Mouse (Mus musculus) bone marrow macrophage, adult 2 months (primary cell): ENCODE results near the gene Vipr1. TPM values are rescaled to one million over a fixed set of nuclear protein-coding genes. Genes with fewer than 3 reads are reported as not detected.

Source experiments
- H3K27ac ChIP-seq: 2 replicates; pipeline ENCODE4 v1.5.1; 2012; ENCODE audit warnings: low read depth, low read length; ENCODE audit not compliant: insufficient read depth
- H3K4me1 ChIP-seq: 2 replicates; pipeline ENCODE4 v1.6.1; 2012; ENCODE audit warnings: low read length; ENCODE audit not compliant: control insufficient read depth, insufficient read depth
- H3K4me3 ChIP-seq: 2 replicates; pipeline ENCODE4 v1.5.1; 2012; ENCODE audit warnings: mild to moderate bottlenecking, low read length, moderate library complexity; ENCODE audit not compliant: insufficient read depth
- CTCF ChIP-seq: IDR thresholded peaks from 2 replicates; pipeline ENCODE4 v1.5.1; 2012; ENCODE audit warnings: low read depth, mild to moderate bottlenecking, low read length, moderate library complexity
- POLR2A ChIP-seq: IDR thresholded peaks from 2 replicates; pipeline ENCODE4 v1.6.1; 2012; ENCODE audit warnings: mild to moderate bottlenecking, low read depth, low read length, borderline replicate concordance
- polyA plus RNA-seq: library from polyadenylated mRNA; stranded (reverse); fragments of >200 nt; gene quantifications from 2 replicates; pipeline ENCODE4 v1.2.4, GENCODE M21; 2012; ENCODE audit not compliant: missing spikeins, insufficient read depth, insufficient read length

Vipr1 gene
- polyA plus RNA-seq, 1 experiment: 4.1 TPM

DNA sequence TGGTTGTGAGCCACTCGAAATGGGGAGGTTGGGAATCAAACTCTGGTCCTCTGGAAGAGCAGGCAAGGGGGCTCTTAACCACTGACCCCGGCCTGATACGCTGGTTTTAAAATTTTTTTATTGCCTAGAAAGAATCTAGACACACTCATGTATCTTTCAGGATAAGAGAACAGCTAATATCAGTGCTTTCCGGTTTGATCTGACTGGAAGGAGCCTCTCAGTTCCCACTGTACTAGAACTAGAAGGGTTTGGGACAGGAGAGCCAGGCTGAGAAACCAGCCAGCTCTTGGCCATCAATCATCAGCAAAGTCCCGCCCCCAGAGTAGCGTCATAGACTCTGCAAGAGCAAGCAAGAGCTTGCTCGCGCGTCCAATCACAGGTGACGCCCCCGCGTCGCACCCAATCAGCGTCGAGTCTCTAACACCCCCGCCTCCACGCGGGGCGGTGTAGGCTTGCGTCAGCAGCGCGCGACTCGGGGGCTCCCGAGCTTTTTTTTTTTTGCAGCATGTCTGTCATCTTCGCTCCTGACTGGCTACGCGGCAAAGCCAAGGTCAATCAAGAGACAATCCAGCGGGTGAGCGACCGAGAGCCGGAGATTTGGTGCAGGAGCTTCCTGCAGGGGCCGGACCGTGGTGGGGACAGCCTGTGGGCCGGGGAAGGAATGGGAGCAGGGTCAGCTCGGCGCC is 67.5 kb downstream of the Vipr1 start, which contains the start of gene Ss18l2:
Gene Ss18l2 (plus strand): TSS at position 432 of the 686 bp plus-strand sequence.
- H3K4me3 ChIP-seq: peak within 1 kb of the TSS; percentile 99
- H3K4me1 ChIP-seq: peaks cover 51% of the 10 kb centered on the region
- H3K27ac ChIP-seq: peak within 1 kb of the TSS; percentile 77
- TF ChIP-seq CTCF (no peak), POLR2A (no peak)

DNA sequence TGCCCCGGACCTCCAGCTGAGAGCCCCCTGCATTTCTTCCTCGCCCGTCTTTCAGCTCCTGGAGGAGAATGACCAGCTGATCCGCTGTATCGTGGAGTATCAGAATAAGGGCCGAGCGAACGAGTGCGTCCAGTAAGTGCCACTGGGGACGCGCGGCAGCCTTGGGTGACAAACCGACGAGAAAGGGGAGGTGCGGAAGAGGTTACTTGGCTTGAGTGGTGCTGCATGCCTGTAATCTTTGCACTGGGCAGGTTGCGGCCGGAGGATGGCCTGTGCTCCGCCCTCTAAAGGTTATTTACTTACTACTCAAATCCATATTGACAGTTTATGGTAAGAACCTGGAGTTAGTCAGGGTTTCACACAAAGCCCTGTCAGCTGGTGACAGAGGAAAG is 68.1 kb downstream of the Vipr1 start:
- H3K27ac ChIP-seq: peak overlapping the region; percentile 77
- TF ChIP-seq POLR2A (no peak), CTCF (no peak)
- peaks cover 51% of the 10 kb centered on the region for H3K4me1 ChIP-seq
- peak overlapping the region; percentile 99 for H3K4me3 ChIP-seq

- Histone ChIP-seq H3K4me1 (peaks cover 12% of the 10 kb centered on the region), H3K27ac (no peak overlapping the region), H3K4me3 (no peak overlapping the region)
- TF ChIP-seq POLR2A (no peak), CTCF (no peak)
Measured at GRCm38 (mm10) chr9:121717048-121717447, 74.5 kb downstream of the Vipr1 start.

DNA sequence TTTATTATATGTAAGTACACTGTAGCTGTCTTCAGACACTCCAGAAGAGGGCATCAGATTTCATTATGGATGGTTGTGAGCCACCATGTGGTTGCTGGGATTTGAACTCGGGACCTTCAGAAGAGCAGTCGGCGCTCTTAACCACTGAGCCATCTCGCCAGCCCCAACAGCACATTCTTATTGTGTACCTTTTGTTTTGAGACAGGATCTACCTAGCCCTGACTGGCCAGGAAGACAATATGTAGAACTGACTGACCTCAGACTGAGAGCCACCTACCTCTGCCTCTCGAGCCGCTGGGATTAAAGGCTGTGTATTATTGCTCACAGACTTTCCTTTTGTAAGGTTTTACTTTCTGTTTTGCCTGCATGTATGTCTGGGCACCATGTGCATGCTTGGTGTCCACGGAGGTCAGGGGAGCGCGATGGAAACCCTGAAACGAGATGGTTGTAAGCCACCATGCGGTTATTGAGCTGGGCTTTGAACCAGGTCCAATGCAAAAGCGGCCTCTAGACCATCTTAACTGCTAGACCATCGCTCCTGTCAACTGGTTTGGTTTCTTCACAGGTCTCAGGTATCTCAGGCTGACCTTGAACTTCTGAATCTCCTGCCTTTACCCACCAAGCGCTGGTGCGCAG is 75.7 kb downstream of the Vipr1 start:
- Histone ChIP-seq H3K27ac (peak overlapping the region; percentile 84), H3K4me1 (peaks cover 10% of the 10 kb centered on the region), H3K4me3 (peak overlapping the region; percentile 59)
- TF ChIP-seq POLR2A (no peak), CTCF (no peak)

DNA sequence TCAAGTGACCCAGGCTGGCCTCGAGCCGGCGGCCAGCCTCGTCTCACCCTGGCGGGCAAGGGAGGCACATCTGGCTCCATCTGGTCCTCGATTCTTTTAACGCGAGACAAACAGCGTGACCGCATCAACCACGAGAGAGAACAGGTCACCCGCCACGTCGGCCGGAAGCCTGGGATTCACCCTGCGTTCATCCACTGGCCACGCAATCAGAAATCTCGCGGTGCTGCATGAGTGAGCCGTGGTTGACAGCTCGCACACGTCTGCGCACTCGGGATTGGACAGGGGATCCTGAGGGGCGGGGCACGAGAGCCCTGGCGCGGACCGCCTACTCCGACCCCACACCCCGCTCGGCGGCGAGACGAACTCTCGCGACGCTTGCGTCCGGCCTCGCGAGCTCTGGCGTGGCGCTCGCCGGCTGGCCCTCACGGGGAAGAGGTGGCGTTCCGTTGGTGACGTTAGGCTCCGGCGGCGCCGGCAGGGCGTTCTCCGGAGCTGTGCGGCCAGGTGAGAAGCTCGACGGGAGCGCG is 76.3 kb downstream of the Vipr1 start, which contains the start of gene Nktr:
Gene Nktr (plus strand): TSS at position 378 of the 527 bp plus-strand sequence.
- TF ChIP-seq POLR2A: no peak; the same call in 1 of the 2 replicates
- no peak for TF ChIP-seq CTCF
- Histone ChIP-seq H3K4me1 (peaks cover 10% of the 10 kb centered on the region), H3K4me3 (peak within 1 kb of the TSS; percentile 96), H3K27ac (peak within 1 kb of the TSS; percentile 84)

DNA sequence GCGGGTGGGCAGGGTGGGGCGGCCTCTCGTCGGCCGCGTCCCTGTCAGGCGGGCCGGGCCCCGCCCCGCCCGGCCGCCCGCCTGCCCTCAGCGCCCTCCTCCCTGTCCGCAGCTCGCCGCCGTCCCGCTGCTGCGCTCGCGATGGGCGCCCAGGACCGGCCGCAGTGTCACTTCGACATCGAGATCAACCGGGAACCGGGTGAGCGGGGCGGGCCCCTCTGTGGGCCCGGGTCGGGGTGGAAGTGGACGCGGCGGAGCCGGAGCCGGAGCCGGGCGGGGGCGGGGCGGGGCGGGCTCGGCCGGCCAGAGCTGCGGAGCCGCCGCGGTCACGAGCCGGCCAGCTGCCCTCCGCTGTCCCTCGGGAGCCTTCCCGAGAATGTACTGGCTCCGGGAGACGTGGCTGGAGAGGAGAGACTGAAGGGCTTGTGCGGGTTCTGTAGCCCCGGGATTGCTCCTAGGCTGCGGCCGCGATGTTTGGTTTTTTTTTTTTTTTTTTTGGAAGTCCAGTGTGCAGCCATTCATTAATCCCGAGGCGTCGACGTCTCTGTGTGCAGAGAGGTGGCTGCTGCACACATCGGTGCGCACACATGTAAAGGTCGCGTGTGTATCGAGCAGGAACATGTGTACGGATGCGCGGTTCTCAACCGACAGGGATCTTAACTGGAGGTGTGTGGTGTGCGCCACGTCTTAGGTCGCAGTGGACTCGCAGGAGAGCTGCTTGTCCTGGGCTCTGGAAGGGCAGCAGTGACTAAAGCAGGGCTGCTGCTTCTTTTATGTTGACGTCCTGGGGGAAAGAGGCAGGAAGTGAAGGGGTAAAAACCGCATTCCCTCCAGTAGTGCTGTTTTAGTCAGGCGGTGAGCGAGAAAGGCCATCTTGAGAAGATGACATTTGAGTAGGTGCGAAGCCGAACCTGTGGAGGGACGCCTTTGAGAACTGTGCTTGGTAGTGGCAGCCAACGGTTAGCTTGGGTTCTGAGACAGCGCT is 77.1 kb downstream of the Vipr1 start:
- Histone ChIP-seq H3K27ac (peak overlapping the region; percentile 77), H3K4me3 (peak overlapping the region; percentile 96), H3K4me1 (peaks cover 12% of the 10 kb centered on the region)
- TF ChIP-seq CTCF (no peak), POLR2A (no peak)

Other genes with a start within 250 kb of the Vipr1 start
- gene Cck, start 147.0 kb upstream of the Vipr1 start, polyA plus RNA-seq: not detected in 2 replicates
- 11.5 and 11.8 TPM in 2 replicates for gene Lyzl4, start 620 bp upstream of the Vipr1 start, polyA plus RNA-seq
- gene Sec22c, start 62.8 kb downstream of the Vipr1 start, polyA plus RNA-seq: 9.3 and 14.2 TPM in 2 replicates
- 27.5 and 34.0 TPM in 2 replicates for gene Ss18l2, start 67.6 kb downstream of the Vipr1 start, polyA plus RNA-seq
- 109 and 111 TPM in 2 replicates for gene Nktr, start 76.5 kb downstream of the Vipr1 start, polyA plus RNA-seq
- gene Zfp651, start 116.6 kb downstream of the Vipr1 start, polyA plus RNA-seq: 0.38 and 0.39 TPM in 2 replicates
- gene Klhl40, start 134.9 kb downstream of the Vipr1 start, polyA plus RNA-seq: not detected in 2 replicates
- gene Hhatl, start 149.8 kb downstream of the Vipr1 start, polyA plus RNA-seq: not detected in 2 replicates
- not detected in 2 replicates for gene Ccdc13, start 196.7 kb downstream of the Vipr1 start, polyA plus RNA-seq
- gene Higd1a, start 215.6 kb downstream of the Vipr1 start, polyA plus RNA-seq: 45.9 and 52.3 TPM in 2 replicates